Mouse (Mus musculus): ENCODE measurements around the gene Gm16503. TPM values are rescaled to one million over a fixed set of nuclear protein-coding genes. Genes with fewer than 3 reads are reported as not detected.

The Gm16503 gene
- 0.06 and 0.29 TPM in 2 replicates for polyA plus RNA-seq (2012; rRNA removed; ENCODE audit: low replicate concordance)

DNA sequence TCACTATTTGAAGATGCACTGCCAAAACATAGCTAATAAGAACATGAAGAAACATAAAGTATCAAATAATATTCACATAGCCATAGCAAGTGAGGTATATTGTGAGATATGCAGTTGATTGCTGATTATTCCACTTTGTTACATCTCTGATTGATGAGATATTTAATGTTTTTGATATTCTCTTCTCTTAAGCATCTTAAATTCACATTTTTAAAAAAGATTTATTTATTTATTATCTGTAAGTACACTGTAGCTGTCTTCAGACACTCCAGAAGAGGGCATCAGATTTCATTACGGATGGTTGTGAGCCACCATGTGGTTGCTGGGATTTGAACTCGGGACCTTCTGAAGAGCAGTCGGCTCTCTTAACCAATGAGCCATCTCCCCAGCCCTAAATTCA is at the start of gene Gm16503:
Gene Gm16503 (plus strand): TSS at position 301 of the 400 bp plus-strand sequence.

DNA sequence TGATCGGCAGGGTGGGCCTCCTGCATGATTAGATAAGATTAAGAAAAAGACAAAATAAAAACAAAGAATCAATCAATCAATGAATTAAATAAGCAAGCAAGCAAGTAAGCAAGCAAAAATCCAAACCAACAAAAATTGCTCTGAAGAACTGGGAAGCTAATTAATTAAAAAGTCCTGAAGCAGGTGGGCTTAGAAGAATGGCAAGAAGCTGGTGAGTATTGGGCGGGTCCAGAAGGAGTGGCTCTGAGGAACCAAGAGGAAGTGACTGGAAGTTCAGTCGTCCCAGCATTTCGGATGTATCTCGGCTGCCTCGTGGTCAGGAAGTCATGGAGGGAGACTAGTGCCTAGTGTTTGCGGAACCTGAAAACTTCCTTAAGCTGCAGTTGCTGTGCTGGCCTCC is 47.9 kb upstream of the Gm16503 start, which contains the start of gene Zfp982:
Gene Zfp982 (plus strand): TSS at position 301 of the 400 bp plus-strand sequence.

DNA sequence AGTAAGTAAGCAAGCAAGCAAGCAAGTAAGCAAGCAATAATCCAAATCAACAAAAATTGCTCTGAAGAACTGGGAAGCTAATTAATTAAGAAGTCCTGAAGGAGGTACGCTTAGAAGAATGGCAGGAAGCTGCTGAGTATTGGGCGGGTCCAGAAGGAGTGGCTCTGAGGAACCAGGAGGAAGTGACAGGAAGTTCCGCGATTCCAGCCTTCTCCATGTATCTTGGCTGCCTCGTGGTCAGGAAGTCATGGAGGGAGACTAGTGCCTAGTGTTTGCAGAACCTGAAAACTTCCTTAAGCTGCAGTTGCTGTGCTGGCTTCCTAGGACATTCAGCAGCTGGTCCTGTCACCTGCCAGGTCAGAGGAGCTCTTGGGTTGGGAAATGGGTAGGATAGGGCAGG is 13.1 kb downstream of the Gm16503 start, which contains the start of gene Zfp985:
Gene Zfp985 (plus strand): TSS at position 207 of the 400 bp plus-strand sequence.

Other genes starting within 250 kb of the Gm16503 start
- gene Zfp988, start 234.5 kb upstream of the Gm16503 start, polyA plus RNA-seq (2012; rRNA removed; ENCODE audit: low replicate concordance) = not detected in 2 replicates
- gene Zfp978, start 178.9 kb upstream of the Gm16503 start, polyA plus RNA-seq (2012; rRNA removed; ENCODE audit: low replicate concordance) = not detected in 2 replicates
- 0.41 and 1.6 TPM in 2 replicates for gene Zfp982, start 47.8 kb upstream of the Gm16503 start, polyA plus RNA-seq (2012; rRNA removed; ENCODE audit: low replicate concordance)
- 0.05 TPM in 1 of 2 replicates, not detected in the other for gene Zfp985, start 13.1 kb downstream of the Gm16503 start, polyA plus RNA-seq (2012; rRNA removed; ENCODE audit: low replicate concordance)
- 0.67 and 1.5 TPM in 2 replicates for gene Zfp979, start 102.3 kb downstream of the Gm16503 start, polyA plus RNA-seq (2012; rRNA removed; ENCODE audit: low replicate concordance)
- gene Zfp534, start 162.3 kb downstream of the Gm16503 start, polyA plus RNA-seq (2012; rRNA removed; ENCODE audit: low replicate concordance) = not detected in 2 replicates